Mouse (Mus musculus) hindbrain, embryonic 11.5 days (tissue): ENCODE measurements around the gene Fig4. TPM values are rescaled to one million over a fixed set of nuclear protein-coding genes. Genes with fewer than 3 reads are reported as not detected.

Experiments
- ATAC-seq: fragments of 200-750 bp; cut with Nextera tagmentation; 2 replicates; pipeline ENCODE4 v1.8.0; 2017; ENCODE audit warnings: mild to moderate bottlenecking, moderate TSS enrichment, moderate library complexity; ENCODE audit not compliant: low FRiP score
- DNase-seq: peaks from one replicate; pipeline ENCODE4 v3.0.0-alpha.2; 2015; ENCODE audit warnings: low spot score
- H3K27ac ChIP-seq: fragments of 300-500 bp; sonication (generic); 2 replicates; pipeline ENCODE4 v1.5.1; 2014; ENCODE audit warnings: mild to moderate bottlenecking, low read depth, low read length
- H3K27me3 ChIP-seq: fragments of 300-500 bp; sonication (generic); 2 replicates; pipeline ENCODE4 v1.6.1; 2014; ENCODE audit warnings: mild to moderate bottlenecking, low read length, moderate library complexity, mixed read lengths; ENCODE audit not compliant: control insufficient read depth, insufficient read depth
- H3K36me3 ChIP-seq: fragments of 300-500 bp; sonication (generic); 2 replicates; pipeline ENCODE4 v1.6.1; 2014; ENCODE audit warnings: mild to moderate bottlenecking, low read length, moderate library complexity, mixed read lengths; ENCODE audit not compliant: control insufficient read depth, insufficient read depth
- H3K4me1 ChIP-seq: fragments of 300-500 bp; sonication (generic); replicated peaks from 2 replicates; pipeline ENCODE4 v1.6.1; 2014; ENCODE audit warnings: low read length, mixed read lengths; ENCODE audit not compliant: control insufficient read depth, insufficient read depth
- H3K4me2 ChIP-seq: fragments of 300-500 bp; sonication (generic); replicated peaks from 2 replicates; pipeline ENCODE4 v1.6.1; 2014; ENCODE audit warnings: mild to moderate bottlenecking, low read depth, low read length
- H3K4me3 ChIP-seq: fragments of 300-500 bp; sonication (generic); 2 replicates; pipeline ENCODE4 v1.5.1; 2014; ENCODE audit warnings: low read depth, low read length
- H3K9ac ChIP-seq: fragments of 300-500 bp; sonication (generic); 2 replicates; pipeline ENCODE4 v1.6.1; 2014; ENCODE audit warnings: low read depth, low read length
- H3K9me3 ChIP-seq: fragments of 300-500 bp; sonication (generic); 2 replicates; pipeline ENCODE4 v1.6.1; 2016; ENCODE audit warnings: low read length; ENCODE audit not compliant: control insufficient read depth
- WGBS: fragments of 180-500 bp; shearing (Covaris S2); extraction: QIAGEN DNeasy Blood & Tissue Kit; methylation state at CpG from one replicate; pipeline ENCODE4 v1.1.7; 2014; 5-methylcytosine and 5-hydroxymethylcytosine counted together
- polyA plus RNA-seq: library from polyadenylated mRNA; unstranded; fragments of >200 nt; fragmentation: Nextera tagmentation; extraction: Ambion mirVana; gene quantifications from 2 replicates; pipeline ENCODE4 v1.2.1, GENCODE M21; 2014

The Fig4 gene
- polyA plus RNA-seq, 1 experiment from 2014 or later, result 23.3 TPM

GRCm38 (mm10) chr10:41196295-41196694, 106.8 kb downstream of the Fig4 start:
- H3K4me2 ChIP-seq, result no peak overlapping the region

GRCm38 (mm10) chr10:41189392-41189791, 113.7 kb downstream of the Fig4 start:
- no peaks in the 10 kb centered on the region for H3K9me3 ChIP-seq
- DNase-seq, result no peak
- H3K27me3 ChIP-seq, result no peaks in the 10 kb centered on the region
- no peaks in the 10 kb centered on the region for H3K4me1 ChIP-seq
- H3K27ac ChIP-seq, result no peak overlapping the region
- ATAC-seq, result no peak
- WGBS, result 66% methylated on average over 3 of the region's 3 CpGs
- H3K36me3 ChIP-seq, result no peaks in the 10 kb centered on the region
- no peak overlapping the region for H3K4me3 ChIP-seq
- H3K4me2 ChIP-seq, result no peak overlapping the region
- H3K9ac ChIP-seq, result no peak overlapping the region

More at GRCm38 (mm10) chr10:41196295-41196694, 106.8 kb downstream of the Fig4 start:
- H3K4me1 ChIP-seq, result no peaks in the 10 kb centered on the region
- DNase-seq, result no peak
- no peak for ATAC-seq
- H3K27me3 ChIP-seq, result no peaks in the 10 kb centered on the region
- no peak overlapping the region for H3K27ac ChIP-seq
- H3K9me3 ChIP-seq, result no peaks in the 10 kb centered on the region
- no peaks in the 10 kb centered on the region for H3K36me3 ChIP-seq
- WGBS, result 78% methylated on average over 4 of the region's 4 CpGs
- H3K4me3 ChIP-seq, result no peak overlapping the region
- no peak overlapping the region for H3K9ac ChIP-seq

- no peaks in the 10 kb centered on the region for H3K9me3 ChIP-seq
- H3K36me3 ChIP-seq, result no peaks in the 10 kb centered on the region
- no peak overlapping the region for H3K9ac ChIP-seq
- H3K4me3 ChIP-seq, result no peak overlapping the region
- ATAC-seq, result no peak
- no peaks in the 10 kb centered on the region for H3K27me3 ChIP-seq
- H3K27ac ChIP-seq, result no peak overlapping the region
- no peak for DNase-seq
- no peaks in the 10 kb centered on the region for H3K4me1 ChIP-seq
- 78% methylated on average over 3 of the region's 3 CpGs for WGBS
- H3K4me2 ChIP-seq, result no peak overlapping the region
Measured at GRCm38 (mm10) chr10:41183975-41184374, 119.1 kb downstream of the Fig4 start.

- Histone ChIP-seq H3K4me3 (no peak overlapping the region), H3K36me3 (no peaks in the 10 kb centered on the region), H3K27ac (no peak overlapping the region), H3K9me3 (no peaks in the 10 kb centered on the region), H3K27me3 (no peaks in the 10 kb centered on the region), H3K4me2 (no peak overlapping the region), H3K9ac (no peak overlapping the region), H3K4me1 (no peaks in the 10 kb centered on the region)
- no peak for ATAC-seq
- DNase-seq, result no peak
- 14% methylated on average over 6 of the region's 6 CpGs for WGBS
Measured at GRCm38 (mm10) chr10:41182644-41183043, 120.4 kb downstream of the Fig4 start.

- Histone ChIP-seq H3K27ac (no peak overlapping the region), H3K27me3 (no peaks in the 10 kb centered on the region), H3K9ac (no peak overlapping the region), H3K9me3 (no peaks in the 10 kb centered on the region), H3K36me3 (no peaks in the 10 kb centered on the region), H3K4me3 (no peak overlapping the region), H3K4me1 (no peaks in the 10 kb centered on the region), H3K4me2 (no peak overlapping the region)
- ATAC-seq, result no peak
- no peak for DNase-seq
- 93% methylated on average over 5 of the region's 5 CpGs for WGBS
Measured at GRCm38 (mm10) chr10:41166141-41166540, 136.9 kb downstream of the Fig4 start.

- Histone ChIP-seq H3K9ac (no peak overlapping the region), H3K36me3 (no peaks in the 10 kb centered on the region), H3K4me1 (no peaks in the 10 kb centered on the region), H3K9me3 (no peaks in the 10 kb centered on the region), H3K27ac (no peak overlapping the region), H3K27me3 (no peaks in the 10 kb centered on the region), H3K4me2 (no peak overlapping the region), H3K4me3 (no peak overlapping the region)
- whole genome bisulfite sequencing, result 87% methylated on average over 2 of the region's 2 CpGs
- DNase-seq, result no peak
- no peak for ATAC-seq
Measured at GRCm38 (mm10) chr10:41163108-41163507, 140.0 kb downstream of the Fig4 start.

GRCm38 (mm10) chr10:41157296-41157695, 145.8 kb downstream of the Fig4 start:
- Histone ChIP-seq H3K27ac (no peak overlapping the region), H3K36me3 (no peaks in the 10 kb centered on the region), H3K4me1 (no peaks in the 10 kb centered on the region), H3K4me2 (no peak overlapping the region), H3K27me3 (no peaks in the 10 kb centered on the region), H3K9me3 (no peaks in the 10 kb centered on the region), H3K4me3 (no peak overlapping the region), H3K9ac (no peak overlapping the region)
- ATAC-seq, result no peak
- 86% methylated on average over 2 of the region's 2 CpGs for WGBS
- no peak for DNase-seq

GRCm38 (mm10) chr10:41156693-41157092, 146.4 kb downstream of the Fig4 start:
- Histone ChIP-seq H3K9me3 (no peaks in the 10 kb centered on the region), H3K4me3 (no peak overlapping the region), H3K27ac (no peak overlapping the region), H3K4me1 (no peaks in the 10 kb centered on the region), H3K36me3 (no peaks in the 10 kb centered on the region), H3K9ac (no peak overlapping the region), H3K27me3 (no peaks in the 10 kb centered on the region), H3K4me2 (no peak overlapping the region)
- ATAC-seq, result no peak
- no peak for DNase-seq
- WGBS, result 88% methylated on average over 1 of the region's 1 CpGs

- Histone ChIP-seq H3K4me2 (no peak overlapping the region), H3K27me3 (no peaks in the 10 kb centered on the region), H3K9me3 (no peaks in the 10 kb centered on the region), H3K4me1 (no peaks in the 10 kb centered on the region), H3K36me3 (no peaks in the 10 kb centered on the region), H3K9ac (no peak overlapping the region), H3K27ac (no peak overlapping the region), H3K4me3 (no peak overlapping the region)
- WGBS, result 90% methylated on average over 5 of the region's 5 CpGs
- ATAC-seq (no peak), DNase-seq (no peak)
Measured at GRCm38 (mm10) chr10:41153229-41153750, 149.8 kb downstream of the Fig4 start.
